Mouse (Mus musculus) MEL (cell line): ENCODE results near the gene Rora. TPM values are rescaled to one million over a fixed set of nuclear protein-coding genes. Genes with fewer than 3 reads are reported as not detected.

Experiments used
- DNase-seq: peaks from one replicate; pipeline ENCODE4 v3.0.0; 2011; ENCODE audit warnings: low read depth, low spot score
- H3K27ac ChIP-seq: 2 replicates; pipeline ENCODE4 v1.5.1; 2012; ENCODE audit warnings: low read depth, mild to moderate bottlenecking, control low read depth, low read length, moderate library complexity; ENCODE audit not compliant: control insufficient read depth
- H3K27me3 ChIP-seq, 2 experiments: fragments of 150-350 bp in 1 of 2; sonication (generic) in 1 of 2; 2 replicates each; pipeline ENCODE4 v1.6.1; 2012; ENCODE audit warnings: low read length in 2 of 2, mild to moderate bottlenecking in 2 of 2, improper control_type of control experiment in 1 of 2, moderate library complexity in 1 of 2; ENCODE audit not compliant: insufficient read depth in 2 of 2, control insufficient read depth in 1 of 2
- H3K36me3 ChIP-seq, 2 experiments: 2 replicates each; pipeline ENCODE4 v1.6.1; 2012 to 2014; ENCODE audit warnings: low read length in 2 of 2, improper control_type of control experiment in 1 of 2, inconsistent platforms in 1 of 2, mild to moderate bottlenecking in 1 of 2; ENCODE audit not compliant: insufficient read depth in 2 of 2, control insufficient read depth in 1 of 2
- H3K4me1 ChIP-seq, 2 experiments: fragments of 150-350 bp in 1 of 2; sonication (generic) in 1 of 2; 2 replicates each; pipeline ENCODE4 v1.6.1; 2012; ENCODE audit warnings: low read length in 2 of 2, improper control_type of control experiment in 1 of 2, mild to moderate bottlenecking in 1 of 2; ENCODE audit not compliant: insufficient read depth in 2 of 2, control insufficient read depth in 1 of 2
- H3K4me3 ChIP-seq, 2 experiments: fragments of 150-350 bp in 1 of 2; sonication (generic) in 1 of 2; 2 replicates each; pipeline ENCODE4 v1.5.1; 2012; ENCODE audit warnings: low read depth in 2 of 2, low read length in 2 of 2, mild to moderate bottlenecking in 2 of 2, moderate library complexity in 2 of 2, control low read depth in 1 of 2, improper control_type of control experiment in 1 of 2; ENCODE audit not compliant: control insufficient read depth in 1 of 2, insufficient read depth in 1 of 2
- H3K79me2 ChIP-seq: 2 replicates; pipeline ENCODE4 v1.6.1; 2012; ENCODE audit warnings: mild to moderate bottlenecking, low read length, moderate library complexity; ENCODE audit not compliant: control insufficient read depth, poor library complexity, insufficient read depth
- H3K9ac ChIP-seq: 2 replicates; pipeline ENCODE4 v1.6.1; 2012; ENCODE audit warnings: low read depth, mild to moderate bottlenecking, control low read depth, low read length, moderate library complexity; ENCODE audit not compliant: control insufficient read depth, poor library complexity, severe bottlenecking
- H3K9me3 ChIP-seq: fragments of 150-350 bp; sonication (generic); replicated peaks from 2 replicates; pipeline ENCODE4 v1.6.1; 2012; ENCODE audit warnings: mild to moderate bottlenecking, low read length, improper control_type of control experiment, moderate library complexity; ENCODE audit not compliant: insufficient read depth
- BHLHE40 ChIP-seq: IDR thresholded peaks from 2 replicates; pipeline ENCODE4 v1.6.1; 2012; ENCODE audit warnings: low read depth, mild to moderate bottlenecking, inconsistent platforms, low read length, improper control_type of control experiment, borderline replicate concordance
- CHD2 ChIP-seq: IDR thresholded peaks from 2 replicates; pipeline ENCODE4 v1.6.1; 2011; ENCODE audit warnings: low read length, improper control_type of control experiment
- CTCF ChIP-seq, 3 experiments: IDR thresholded peaks in 2 of 3; conservative IDR thresholded peaks in 1 of 3; 2 replicates each; pipeline ENCODE4 v1.5.1; 2011 to 2012; ENCODE audit warnings: low read length in 3 of 3, low read depth in 2 of 3, mild to moderate bottlenecking in 2 of 3, improper control_type of control experiment in 1 of 3, inconsistent platforms in 1 of 3, mixed read lengths in 1 of 3, moderate library complexity in 1 of 3; ENCODE audit not compliant: control insufficient read depth in 1 of 3, insufficient read depth in 1 of 3, poor library complexity in 1 of 3, severe bottlenecking in 1 of 3
- E2F4 ChIP-seq: IDR thresholded peaks from 2 replicates; pipeline ENCODE4 v1.6.1; 2011; ENCODE audit warnings: low read depth, low read length, improper control_type of control experiment, borderline replicate concordance
- EP300 ChIP-seq, 2 experiments: IDR thresholded peaks; 2 replicates each; pipeline ENCODE4 v1.6.1; 2011; ENCODE audit warnings: improper control_type of control experiment in 2 of 2, low read length in 2 of 2, low read depth in 1 of 2, mild to moderate bottlenecking in 1 of 2
- GABPA ChIP-seq: IDR thresholded peaks from 2 replicates; pipeline ENCODE4 v1.6.1; 2012; ENCODE audit warnings: low read depth, mild to moderate bottlenecking, inconsistent platforms, low read length, improper control_type of control experiment, moderate library complexity
- MAX ChIP-seq: IDR thresholded peaks from 2 replicates; pipeline ENCODE4 v1.6.1; 2011; ENCODE audit warnings: low read length, improper control_type of control experiment
- MAZ ChIP-seq: IDR thresholded peaks from 2 replicates; pipeline ENCODE4 v1.6.1; 2012; ENCODE audit warnings: low read depth, mild to moderate bottlenecking, inconsistent platforms, low read length, improper control_type of control experiment
- MEF2A ChIP-seq: IDR thresholded peaks from 2 replicates; pipeline ENCODE4 v1.6.1; 2014; ENCODE audit warnings: low read depth, mild to moderate bottlenecking, inconsistent platforms, low read length, improper control_type of control experiment; ENCODE audit not compliant: poor library complexity, insufficient replicate concordance, severe bottlenecking; ENCODE audit errors: extremely low read depth
- MXI1 ChIP-seq: IDR thresholded peaks from 2 replicates; pipeline ENCODE4 v1.6.1; 2011; ENCODE audit warnings: mild to moderate bottlenecking, low read depth, low read length, improper control_type of control experiment
- MYB ChIP-seq: IDR thresholded peaks from 2 replicates; pipeline ENCODE4 v1.6.1; 2011; ENCODE audit warnings: mild to moderate bottlenecking, low read depth, low read length, improper control_type of control experiment
- MYC ChIP-seq: IDR thresholded peaks from 2 replicates; pipeline ENCODE4 v1.6.1; 2011; ENCODE audit warnings: low read depth, mild to moderate bottlenecking, low read length, improper control_type of control experiment, moderate library complexity
- POLR2A ChIP-seq, 2 experiments: IDR thresholded peaks; 2 replicates each; pipeline ENCODE4 v1.6.1; 2011 to 2012; ENCODE audit warnings: low read length in 2 of 2, mild to moderate bottlenecking in 2 of 2, control low read depth in 1 of 2, improper control_type of control experiment in 1 of 2, low read depth in 1 of 2, moderate library complexity in 1 of 2; ENCODE audit not compliant: control insufficient read depth in 1 of 2, insufficient read depth in 1 of 2, poor library complexity in 1 of 2
- RAD21 ChIP-seq: IDR thresholded peaks from 2 replicates; pipeline ENCODE4 v1.6.1; 2011; ENCODE audit warnings: mild to moderate bottlenecking, low read depth, low read length, improper control_type of control experiment
- RCOR1 ChIP-seq: IDR thresholded peaks from 2 replicates; pipeline ENCODE4 v1.6.1; 2012; ENCODE audit warnings: low read depth, mild to moderate bottlenecking, inconsistent platforms, low read length, improper control_type of control experiment
- SMC3 ChIP-seq: IDR thresholded peaks from 2 replicates; pipeline ENCODE4 v1.6.1; 2011; ENCODE audit warnings: low read depth, low read length, improper control_type of control experiment
- TAL1 ChIP-seq: IDR thresholded peaks from 2 replicates; pipeline ENCODE4 v1.6.1; 2012; ENCODE audit warnings: mild to moderate bottlenecking, inconsistent platforms, low read length, moderate library complexity, mixed read lengths
- UBTF ChIP-seq: IDR thresholded peaks from 2 replicates; pipeline ENCODE4 v1.6.1; 2012; ENCODE audit warnings: low read depth, mild to moderate bottlenecking, inconsistent platforms, low read length, improper control_type of control experiment, moderate library complexity, borderline replicate concordance; ENCODE audit not compliant: insufficient read depth
- USF1 ChIP-seq: IDR thresholded peaks from 2 replicates; pipeline ENCODE4 v1.6.1; 2014; ENCODE audit warnings: low read depth, mild to moderate bottlenecking, inconsistent platforms, low read length, improper control_type of control experiment, moderate library complexity
- ZC3H11A ChIP-seq: IDR thresholded peaks from 2 replicates; pipeline ENCODE4 v1.6.1; 2012; ENCODE audit warnings: low read depth, mild to moderate bottlenecking, inconsistent platforms, low read length, improper control_type of control experiment
- ZKSCAN1 ChIP-seq: IDR thresholded peaks from 2 replicates; pipeline ENCODE4 v1.6.1; 2012; ENCODE audit warnings: low read depth, mild to moderate bottlenecking, inconsistent platforms, low read length, improper control_type of control experiment, moderate library complexity
- polyA plus RNA-seq, 2 experiments: library from polyadenylated mRNA; stranded (reverse) in 1 of 2; unstranded in 1 of 2; fragments of >175 nt in 1 of 2; fragments of >200 nt in 1 of 2; gene quantifications; 2 replicates each; pipeline versions ENCODE4 v1.2.1 to v1.2.4; 2012; ENCODE audit warnings: low replicate concordance in 2 of 2, low read depth in 1 of 2; ENCODE audit not compliant: insufficient read length in 2 of 2, insufficient read depth in 1 of 2, missing spikeins in 1 of 2
- total RNA-seq: library from RNA; depleted of rRNA; stranded (reverse); fragments of 300-350 nt; gene quantifications from 2 replicates; pipeline ENCODE4 v1.2.3, GENCODE M21; 2012

The Rora gene
- total and polyA plus RNA-seq, 3 experiments = not detected

DNA sequence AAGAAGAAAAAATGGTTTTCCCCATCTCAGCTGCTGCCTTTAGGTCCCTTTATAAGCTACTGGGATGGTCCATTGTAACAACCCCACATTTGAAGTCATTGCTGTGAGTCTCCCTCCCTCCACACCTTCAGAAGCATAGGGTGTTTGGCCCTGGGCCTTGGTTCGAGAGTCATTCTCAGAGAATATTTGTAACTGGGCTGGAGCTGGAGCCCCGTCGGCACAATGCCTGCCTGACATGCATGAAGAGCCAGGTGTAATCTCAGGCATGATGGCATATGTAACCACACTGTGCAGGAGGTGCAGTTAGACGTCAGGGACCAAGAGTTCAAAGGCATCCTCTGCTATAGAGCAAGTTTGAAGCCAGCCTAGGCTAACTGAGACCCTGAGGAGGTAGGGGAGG lies 680.1 kb downstream of the Rora start:
- H3K4me1 ChIP-seq = no peaks in the 10 kb centered on the region
- TF ChIP-seq EP300 (IDR thresholded peaks at IDR 0.05; ENCODE audit: low read depth in 1 of 2, low read length in 2 of 2) = no peak
- no peak for TF ChIP-seq MYB
- no peak for TF ChIP-seq MAZ
- no peak for TF ChIP-seq GABPA
- TF ChIP-seq ZKSCAN1 = no peak
- no peak for TF ChIP-seq SMC3
- TF ChIP-seq, all 39 proteins: peak for 0
- no peak overlapping the region for H3K4me3 ChIP-seq
- no peak overlapping the region for H3K9ac ChIP-seq
- H3K79me2 ChIP-seq = no peaks in the 10 kb centered on the region
- peaks cover 0 to 2% of the 10 kb centered on the region in 2 experiments; a peak in 2 of 4 replicates for H3K27me3 ChIP-seq
- H3K9me3 ChIP-seq = no peaks in the 10 kb centered on the region
- DNase-seq = no peak
- no peaks in the 10 kb centered on the region for H3K36me3 ChIP-seq
- no peak overlapping the region for H3K27ac ChIP-seq

DNA sequence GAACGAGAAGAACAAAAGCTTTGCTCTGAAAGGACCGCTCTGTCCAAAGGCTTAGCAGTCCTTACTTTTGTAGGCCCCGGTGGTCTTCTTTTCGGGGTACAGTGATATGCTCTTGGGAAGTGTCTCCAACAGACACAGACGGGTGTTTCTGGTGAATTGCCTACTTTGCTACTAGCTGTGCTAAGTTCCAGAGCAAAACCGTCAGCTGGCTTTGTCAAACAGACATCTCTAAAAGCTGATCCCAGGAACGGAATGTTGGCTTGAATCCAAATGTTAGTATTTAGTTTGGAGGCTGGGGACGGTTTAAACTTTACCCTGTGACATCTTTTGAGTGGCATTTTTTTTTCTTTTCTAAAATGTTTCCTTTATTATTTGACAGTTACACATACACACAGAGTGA lies 680.5 kb downstream of the Rora start:
- no peaks in the 10 kb centered on the region for H3K36me3 ChIP-seq
- TF ChIP-seq USF1 = no peak
- TF ChIP-seq RCOR1 = no peak
- no peak for TF ChIP-seq ZC3H11A
- no peak for TF ChIP-seq GABPA
- no peak for TF ChIP-seq ZKSCAN1
- no peak for TF ChIP-seq BHLHE40
- no peak for TF ChIP-seq POLR2A (IDR thresholded peaks at IDR 0.05; ENCODE audit: control insufficient read depth in 1 of 2, insufficient read depth in 1 of 2, low read depth in 1 of 2, low read length in 2 of 2, poor library complexity in 1 of 2)
- TF ChIP-seq UBTF = no peak
- no peak for TF ChIP-seq CTCF (IDR thresholded peaks at IDR 0.05 in 2 of 3, conservative IDR thresholded peaks at IDR 0.05 in 1 of 3; ENCODE audit: control insufficient read depth in 1 of 3, insufficient read depth in 1 of 3, low read depth in 2 of 3, low read length in 3 of 3, poor library complexity in 1 of 3, severe bottlenecking in 1 of 3)
- TF ChIP-seq MXI1 = no peak
- no peak for TF ChIP-seq MAX
- TF ChIP-seq MYC = no peak
- no peak for TF ChIP-seq E2F4
- no peak for TF ChIP-seq TAL1
- no peak for TF ChIP-seq MEF2A
- TF ChIP-seq RAD21 = no peak
- TF ChIP-seq CHD2 = no peak
- TF ChIP-seq EP300 (IDR thresholded peaks at IDR 0.05; ENCODE audit: low read depth in 1 of 2, low read length in 2 of 2) = no peak
- TF ChIP-seq, all 39 proteins: peak for 0
- Histone ChIP-seq H3K79me2 (no peaks in the 10 kb centered on the region), H3K4me1 (no peaks in the 10 kb centered on the region), H3K9me3 (no peaks in the 10 kb centered on the region), H3K27me3 (peaks cover 0 to 2% of the 10 kb centered on the region in 2 experiments; a peak in 2 of 4 replicates), H3K4me3 (no peak overlapping the region), H3K9ac (no peak overlapping the region), H3K27ac (no peak overlapping the region)
- DNase-seq = no peak
